Mouse (Mus musculus) forebrain, embryonic 16.5 days (tissue): ENCODE results near the gene Fam178b. TPM values are rescaled to one million over a fixed set of nuclear protein-coding genes. Genes with fewer than 3 reads are reported as not detected.
A peak's percentile ranks its signal among the peaks of the same experiment; 100 is the strongest.

Experiments used
- ATAC-seq: fragments of 200-750 bp; cut with Nextera tagmentation; 2 replicates; pipeline ENCODE4 v1.8.0; 2017; ENCODE audit warnings: mild to moderate bottlenecking, moderate library complexity
- H3K27ac ChIP-seq: fragments of 300-500 bp; sonication (generic); 2 replicates; pipeline ENCODE4 v1.5.1; 2014; ENCODE audit warnings: low read length, control low read depth
- H3K27me3 ChIP-seq: fragments of 300-500 bp; sonication (generic); replicated peaks from 2 replicates; pipeline ENCODE4 v1.6.1; 2014; ENCODE audit warnings: low read length; ENCODE audit not compliant: control insufficient read depth, insufficient read depth
- H3K36me3 ChIP-seq: fragments of 300-500 bp; sonication (generic); 2 replicates; pipeline ENCODE4 v1.6.1; 2014; ENCODE audit not compliant: control insufficient read depth, insufficient read depth
- H3K4me1 ChIP-seq: fragments of 300-500 bp; sonication (generic); replicated peaks from 2 replicates; pipeline ENCODE4 v1.6.1; 2014; ENCODE audit warnings: low read length; ENCODE audit not compliant: control insufficient read depth, insufficient read depth
- H3K4me2 ChIP-seq: fragments of 300-500 bp; sonication (generic); 2 replicates; pipeline ENCODE4 v1.6.1; 2014; ENCODE audit warnings: mild to moderate bottlenecking, low read length, control low read depth
- H3K4me3 ChIP-seq: fragments of 300-500 bp; sonication (generic); replicated peaks from 2 replicates; pipeline ENCODE4 v1.5.1; 2014; ENCODE audit warnings: mild to moderate bottlenecking, low read length, control low read depth
- H3K9ac ChIP-seq: fragments of 300-500 bp; sonication (generic); replicated peaks from 2 replicates; pipeline ENCODE4 v1.6.1; 2014; ENCODE audit warnings: low read depth, low read length, control low read depth
- H3K9me3 ChIP-seq: fragments of 300-500 bp; sonication (generic); 2 replicates; pipeline ENCODE4 v1.6.1; 2016; ENCODE audit warnings: low read length; ENCODE audit not compliant: control insufficient read depth
- WGBS: fragments of 180-500 bp; shearing (Covaris S2); extraction: QIAGEN DNeasy Blood & Tissue Kit; methylation state at CpG from one replicate; pipeline ENCODE4 v1.1.7; 2014; 5-methylcytosine and 5-hydroxymethylcytosine counted together
- microRNA-seq: library from miRNA; unstranded; fragments of <30 nt; microRNA quantifications from one replicate; pipeline ENCODE4, GENCODE M21; 2017
- polyA plus RNA-seq: library from polyadenylated mRNA; unstranded; fragments of >200 nt; fragmentation: Nextera tagmentation; extraction: Ambion mirVana; gene quantifications from 2 replicates; pipeline ENCODE4 v1.2.1, GENCODE M21; 2015

The Fam178b gene
- polyA plus RNA-seq, 1 experiment from 2014 or later = not detected

DNA sequence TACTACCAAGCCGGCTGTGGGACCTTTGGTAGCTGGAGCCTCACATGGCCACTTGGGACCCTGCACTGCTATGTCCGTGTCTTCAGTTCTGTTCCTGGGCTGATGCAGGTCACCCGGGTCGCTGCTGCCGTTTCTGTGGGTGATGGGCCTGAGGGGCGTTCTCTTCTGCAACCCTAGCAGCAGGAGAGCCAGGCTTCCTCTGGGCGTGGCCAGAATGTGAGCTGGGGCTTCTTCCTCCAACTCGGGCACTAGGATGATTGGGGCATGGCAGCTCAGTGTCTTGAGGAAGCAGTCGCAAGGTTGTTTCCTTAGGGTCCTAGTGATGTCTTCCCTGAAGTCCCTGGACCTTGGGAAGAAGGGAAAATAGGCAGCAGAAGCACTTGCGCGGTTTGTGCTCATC lies 163.4 kb downstream of the Fam178b start:
- no peak overlapping the region for H3K4me2 ChIP-seq
- H3K9ac ChIP-seq = no peak overlapping the region
- no peak for ATAC-seq
- no peaks in the 10 kb centered on the region for H3K9me3 ChIP-seq
- 90% methylated on average over 11 of the region's 11 CpGs for WGBS
- H3K4me3 ChIP-seq = no peak overlapping the region
- peaks cover 24% of the 10 kb centered on the region for H3K36me3 ChIP-seq
- H3K4me1 ChIP-seq = peaks cover 35% of the 10 kb centered on the region
- H3K27me3 ChIP-seq = no peaks in the 10 kb centered on the region
- no peak overlapping the region for H3K27ac ChIP-seq

GRCm38 (mm10) chr1:36518259-36518658 lies 164.7 kb downstream of the Fam178b start:
- H3K4me2 ChIP-seq = no peak overlapping the region
- H3K9me3 ChIP-seq = no peaks in the 10 kb centered on the region
- H3K36me3 ChIP-seq = peaks cover 24% of the 10 kb centered on the region
- H3K27me3 ChIP-seq = no peaks in the 10 kb centered on the region
- H3K9ac ChIP-seq = no peak overlapping the region
- H3K4me1 ChIP-seq = peaks cover 41% of the 10 kb centered on the region
- H3K4me3 ChIP-seq = no peak overlapping the region
- no peak for ATAC-seq
- H3K27ac ChIP-seq = no peak overlapping the region
- 80% methylated on average over 3 of the region's 3 CpGs for WGBS

DNA sequence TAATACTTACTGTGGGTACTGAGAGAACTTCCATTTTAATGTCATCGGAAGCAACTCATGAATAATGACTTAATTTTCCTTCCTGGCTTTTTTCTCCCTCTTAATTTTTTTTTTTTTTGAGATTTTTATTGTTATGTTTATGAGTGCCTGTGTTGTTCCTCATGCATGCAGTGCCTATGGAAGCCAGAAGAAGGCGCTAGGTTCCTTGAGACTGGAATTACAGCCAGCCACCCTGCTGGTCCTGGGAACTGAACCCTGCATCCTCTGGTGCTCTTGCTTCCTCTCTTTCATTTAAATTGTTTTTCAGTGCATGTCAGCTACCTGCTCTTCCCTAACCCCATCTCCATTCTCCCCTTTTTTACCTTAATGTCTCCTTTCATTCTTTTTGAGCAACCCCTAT lies 169.3 kb downstream of the Fam178b start:
- H3K4me3 ChIP-seq = peak overlapping the region; percentile 91
- no peaks in the 10 kb centered on the region for H3K27me3 ChIP-seq
- WGBS = 21% methylated on average over 2 of the region's 2 CpGs
- no peak overlapping the region for H3K27ac ChIP-seq
- H3K9me3 ChIP-seq = no peaks in the 10 kb centered on the region
- peak overlapping the region; percentile 96 for H3K4me2 ChIP-seq
- ATAC-seq = no peak
- no peak overlapping the region; the same call in 1 of the 2 replicates for H3K9ac ChIP-seq
- peaks cover 2% of the 10 kb centered on the region; the same call in 1 of the 2 replicates for H3K36me3 ChIP-seq
- H3K4me1 ChIP-seq = peaks cover 37% of the 10 kb centered on the region

DNA sequence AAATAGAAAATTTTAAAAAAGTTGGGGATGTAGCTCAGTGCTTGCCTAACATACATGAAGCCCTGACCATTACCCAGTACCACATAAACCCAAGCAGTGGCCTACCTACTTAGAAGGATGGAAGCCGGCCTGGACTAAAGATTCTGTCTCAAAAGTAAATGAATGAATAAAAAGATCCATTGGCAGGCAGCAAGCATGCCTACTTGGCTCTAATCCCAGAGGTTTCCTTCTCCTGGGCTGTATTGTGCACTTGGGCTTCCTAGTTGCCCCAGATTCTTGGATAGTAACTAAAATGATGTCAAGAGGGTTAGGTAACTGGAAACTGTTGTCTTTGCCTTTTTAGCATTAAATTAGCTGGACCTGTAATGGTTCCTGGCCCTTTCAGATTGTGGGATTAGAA lies 169.7 kb downstream of the Fam178b start:
- no peaks in the 10 kb centered on the region for H3K27me3 ChIP-seq
- H3K36me3 ChIP-seq = peaks cover 2% of the 10 kb centered on the region; the same call in 1 of the 2 replicates
- H3K4me1 ChIP-seq = peaks cover 37% of the 10 kb centered on the region
- no peak for ATAC-seq
- WGBS = 0% methylated on average over 1 of the region's 1 CpGs
- peak overlapping the region; percentile 86 for H3K9ac ChIP-seq
- H3K9me3 ChIP-seq = no peaks in the 10 kb centered on the region
- H3K4me3 ChIP-seq = peak overlapping the region; percentile 91
- H3K4me2 ChIP-seq = peak overlapping the region; percentile 96
- H3K27ac ChIP-seq = peak overlapping the region; percentile 99; the same call in 1 of the 2 replicates

DNA sequence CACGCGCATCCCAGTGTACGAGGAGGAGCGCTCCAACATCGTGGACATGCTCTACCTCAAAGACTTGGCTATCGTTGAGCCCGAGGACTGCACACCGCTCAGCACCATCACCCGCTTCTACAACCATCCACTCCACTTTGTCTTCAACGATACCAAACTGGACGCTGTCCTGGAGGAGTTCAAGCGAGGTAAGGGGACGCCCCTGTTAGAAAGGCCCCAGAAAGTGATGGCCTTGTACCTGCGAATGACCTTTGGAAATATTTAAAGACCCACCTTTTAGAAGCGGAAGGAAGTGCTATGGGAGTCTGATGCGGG lies 170.1 kb downstream of the Fam178b start:
- no peaks in the 10 kb centered on the region for H3K9me3 ChIP-seq
- WGBS = 1% methylated on average over 16 of the region's 16 CpGs
- peaks cover 34% of the 10 kb centered on the region for H3K4me1 ChIP-seq
- peak overlapping the region; percentile 99 for H3K27ac ChIP-seq
- no peaks in the 10 kb centered on the region for H3K27me3 ChIP-seq
- peaks cover 2% of the 10 kb centered on the region; the same call in 1 of the 2 replicates for H3K36me3 ChIP-seq
- H3K4me2 ChIP-seq = peak overlapping the region; percentile 96
- H3K4me3 ChIP-seq = peak overlapping the region; percentile 91
- no peak for ATAC-seq
- H3K9ac ChIP-seq = peak overlapping the region; percentile 86

Small RNA genes lying within 50 kb of the gene (microRNA-seq; reads per million reads assigned to microRNA genes)
- not detected for gene Gm24133

Other genes with a start within 250 kb of the Fam178b start
- 62.8 and 67.6 TPM in 2 replicates for gene Lman2l, start 237.9 kb downstream of the Fam178b start, polyA plus RNA-seq
- gene Cnnm4, start 211.6 kb downstream of the Fam178b start, polyA plus RNA-seq = 9.7 and 11.0 TPM in 2 replicates
- 4.8 and 5.8 TPM in 2 replicates for gene Cnnm3, start 171.3 kb downstream of the Fam178b start, polyA plus RNA-seq
- 9.3 and 13.2 TPM in 2 replicates for gene Ankrd23, start 146.3 kb downstream of the Fam178b start, polyA plus RNA-seq
- 0.22 and 0.42 TPM in 2 replicates for gene Gm42417, start 143.8 kb downstream of the Fam178b start, polyA plus RNA-seq
- 15.4 and 24.4 TPM in 2 replicates for gene Ankrd39, start 135.7 kb downstream of the Fam178b start, polyA plus RNA-seq
- gene Sema4c, start 124.8 kb downstream of the Fam178b start, polyA plus RNA-seq = 35.4 and 37.3 TPM in 2 replicates
- gene Cox5b, start 8.3 kb upstream of the Fam178b start, polyA plus RNA-seq = 480 and 516 TPM in 2 replicates
- gene 4933424G06Rik, start 27.0 kb upstream of the Fam178b start, polyA plus RNA-seq = 0.77 TPM in 1 of 2 replicates, not detected in the other
- gene Actr1b, start 31.2 kb upstream of the Fam178b start, polyA plus RNA-seq = 101 and 109 TPM in 2 replicates
- gene Zap70, start 78.6 kb upstream of the Fam178b start, polyA plus RNA-seq = 1.2 and 1.4 TPM in 2 replicates